Mouse (Mus musculus) kidney, adult 11 months (tissue): ENCODE data around the gene Gm20388.

ENCODE experiments used
- DNase-seq: peaks from one replicate; pipeline ENCODE4 v3.0.0; 2022

Gene Gm20388

GRCm38 (mm10) chr8:122444058-122444748 is 2533.6 kb downstream of the Gm20388 start:
- DNase-seq, result peak; percentile 92

GRCm38 (mm10) chr8:122445203-122445602 is 2534.6 kb downstream of the Gm20388 start:
- DNase-seq, result no peak

- DNase-seq, result no peak
These were observed 2540.6 kb downstream of the Gm20388 start for GRCm38 (mm10) chr8:122451161-122451703.

GRCm38 (mm10) chr8:122452154-122452553 is 2541.5 kb downstream of the Gm20388 start:
- DNase-seq, result no peak

GRCm38 (mm10) chr8:122454409-122454808 is 2543.8 kb downstream of the Gm20388 start:
- DNase-seq, result no peak

- no peak for DNase-seq
These were observed 2546.5 kb downstream of the Gm20388 start for GRCm38 (mm10) chr8:122457171-122457570.

- no peak for DNase-seq
These were observed 2548.7 kb downstream of the Gm20388 start for GRCm38 (mm10) chr8:122459218-122459900.

- no peak for DNase-seq
These were observed 2549.3 kb downstream of the Gm20388 start for GRCm38 (mm10) chr8:122459990-122460389.

GRCm38 (mm10) chr8:122460524-122461472 is 2550.2 kb downstream of the Gm20388 start, which contains the start of gene Snai3:
Gene Snai3, minus strand, starts transcription at chr8:122460733.
- peak; percentile 82 for DNase-seq

GRCm38 (mm10) chr8:122461473-122462148 is 2551.0 kb downstream of the Gm20388 start:
- DNase-seq, result no peak

- no peak for DNase-seq
These were observed 2551.9 kb downstream of the Gm20388 start for GRCm38 (mm10) chr8:122462510-122462909.

GRCm38 (mm10) chr8:122463651-122464640 is 2553.3 kb downstream of the Gm20388 start:
- peak; percentile 43 for DNase-seq

- DNase-seq, result no peak
These were observed 2554.3 kb downstream of the Gm20388 start for GRCm38 (mm10) chr8:122464985-122465384.

GRCm38 (mm10) chr8:122467816-122468215 is 2557.2 kb downstream of the Gm20388 start:
- DNase-seq, result no peak

- DNase-seq, result peak; percentile 32
These were observed 2558.8 kb downstream of the Gm20388 start for GRCm38 (mm10) chr8:122469407-122469806.

- no peak for DNase-seq
These were observed 2559.3 kb downstream of the Gm20388 start for GRCm38 (mm10) chr8:122469965-122470364.

- DNase-seq, result no peak
These were observed 2560.1 kb downstream of the Gm20388 start for GRCm38 (mm10) chr8:122470691-122471090.

GRCm38 (mm10) chr8:122473911-122474421 is 2563.3 kb downstream of the Gm20388 start:
- DNase-seq, result no peak

GRCm38 (mm10) chr8:122474951-122475560 is 2564.4 kb downstream of the Gm20388 start:
- peak; percentile 51 for DNase-seq
